Mouse (Mus musculus) T-helper 1 cell (primary cell): ENCODE data around the gene Maats1.

ENCODE experiments used
- in situ Hi-C: fragments of 300-600 bp; cut with MboI, MseI; formaldehyde crosslinking; loops from one replicate; pipeline ENCODE4 v1.15.1; 2025; ENCODE audit warnings: high pct_unique_total_duplicates

The Maats1 gene

DNA sequence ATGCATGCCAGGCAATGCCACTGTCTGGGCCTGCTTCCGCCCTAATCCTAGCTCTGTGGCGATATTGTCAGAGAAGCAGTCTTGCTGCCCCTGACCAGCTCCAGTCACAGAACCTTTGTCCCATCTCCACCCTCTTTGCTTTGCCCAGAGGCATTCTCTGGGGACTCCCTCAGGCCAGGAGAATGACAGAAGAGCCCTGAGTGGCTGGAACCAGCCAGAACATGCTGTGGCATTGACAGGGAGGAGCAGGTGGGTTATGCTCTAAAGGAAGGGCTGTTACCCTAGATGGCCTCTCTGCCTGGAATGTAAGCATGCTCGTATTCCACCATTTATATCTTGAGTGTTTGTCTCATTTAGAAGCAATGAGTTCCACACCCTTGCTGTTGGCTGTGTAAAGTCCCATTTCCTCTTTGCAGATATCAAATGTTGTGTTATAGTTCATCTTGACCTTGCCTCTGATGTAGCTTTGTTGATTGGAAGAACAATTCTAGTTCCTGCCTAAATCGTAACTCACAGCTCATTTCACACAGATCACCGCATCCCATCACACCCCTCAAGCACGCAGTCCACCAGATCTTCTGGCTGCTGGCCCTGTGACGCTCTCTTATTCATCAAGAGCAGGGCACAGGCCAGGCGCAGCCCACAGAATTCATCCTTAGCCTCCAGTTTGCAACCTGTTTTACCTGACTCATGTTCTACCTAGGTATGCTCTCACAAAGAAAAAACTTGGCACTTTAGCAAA lies 28.9 kb upstream of the Maats1 start:
- in situ Hi-C loops: no loop called here

- in situ Hi-C loops: no loop called here
Measured at GRCm38 (mm10) chr16:38369992-38370484, 28.1 kb upstream of the Maats1 start.

DNA sequence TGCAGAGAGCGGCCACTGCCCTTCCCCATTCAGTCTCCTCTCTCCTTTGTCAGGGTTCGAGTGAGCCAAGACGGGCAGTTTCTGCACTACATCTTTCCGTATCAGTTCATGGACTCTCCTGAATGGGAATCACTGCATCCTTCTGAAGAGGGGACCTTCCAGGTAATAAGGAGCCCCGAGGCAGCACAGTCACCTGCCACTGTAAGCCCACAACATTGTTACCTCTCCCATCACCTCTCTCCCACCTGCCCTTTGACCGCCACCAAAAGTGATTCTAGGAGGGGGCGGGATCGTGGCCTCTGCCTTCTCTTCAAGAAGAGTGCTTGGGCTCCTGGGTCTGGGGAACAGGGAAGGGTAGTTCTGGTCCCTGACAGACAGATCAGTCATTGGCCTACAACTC lies 27.5 kb upstream of the Maats1 start:
- in situ Hi-C loops: no loop called here

DNA sequence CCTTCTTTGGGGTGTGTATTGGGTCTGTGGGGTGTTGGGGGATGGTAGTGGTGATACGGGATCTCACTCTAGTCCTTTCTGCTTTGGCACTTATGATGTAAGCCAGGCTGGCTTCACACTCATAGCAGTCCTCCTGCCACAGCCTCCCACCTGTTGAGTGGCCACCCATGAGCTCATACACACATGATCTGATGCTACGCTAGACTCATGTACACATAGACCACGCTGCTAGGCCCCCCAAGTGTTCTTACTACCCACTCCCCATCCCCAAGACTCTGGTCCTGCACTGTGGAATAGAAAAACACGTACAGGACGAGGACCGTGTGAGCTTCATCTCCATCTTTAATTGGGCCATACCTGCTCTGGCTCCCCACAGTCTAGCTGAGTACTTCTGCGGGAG lies 27.1 kb upstream of the Maats1 start:
- in situ Hi-C loops: no loop called here

- in situ Hi-C loops: no loop called here
Measured at GRCm38 (mm10) chr16:38368336-38368735, 26.4 kb upstream of the Maats1 start.

- in situ Hi-C loops: no loop called here
Measured at GRCm38 (mm10) chr16:38366231-38366630, 24.3 kb upstream of the Maats1 start.

GRCm38 (mm10) chr16:38365390-38365789 lies 23.4 kb upstream of the Maats1 start:
- in situ Hi-C loops: no loop called here

DNA sequence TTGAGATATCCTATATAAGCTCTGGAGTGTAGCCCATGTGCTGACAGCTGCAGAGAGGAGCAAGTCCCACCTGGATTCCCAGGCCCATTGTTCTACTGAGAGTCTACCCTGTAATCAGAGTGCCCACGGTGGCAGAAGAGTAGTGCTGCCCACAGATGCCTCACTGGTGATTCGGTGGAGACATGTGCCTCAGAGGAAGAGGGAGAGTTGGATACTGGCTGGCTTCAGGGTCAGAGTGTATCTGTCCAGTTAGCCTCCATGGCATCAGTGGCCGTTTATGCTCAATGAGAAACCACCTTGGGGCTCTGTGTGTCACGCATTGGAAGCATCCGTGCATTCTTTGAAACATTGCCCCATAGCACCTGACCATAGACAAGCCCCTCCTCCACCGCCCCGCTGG lies 21.7 kb upstream of the Maats1 start:
- in situ Hi-C loops: no loop called here

GRCm38 (mm10) chr16:38363256-38363595 lies 21.3 kb upstream of the Maats1 start:
- in situ Hi-C loops: no loop called here

DNA sequence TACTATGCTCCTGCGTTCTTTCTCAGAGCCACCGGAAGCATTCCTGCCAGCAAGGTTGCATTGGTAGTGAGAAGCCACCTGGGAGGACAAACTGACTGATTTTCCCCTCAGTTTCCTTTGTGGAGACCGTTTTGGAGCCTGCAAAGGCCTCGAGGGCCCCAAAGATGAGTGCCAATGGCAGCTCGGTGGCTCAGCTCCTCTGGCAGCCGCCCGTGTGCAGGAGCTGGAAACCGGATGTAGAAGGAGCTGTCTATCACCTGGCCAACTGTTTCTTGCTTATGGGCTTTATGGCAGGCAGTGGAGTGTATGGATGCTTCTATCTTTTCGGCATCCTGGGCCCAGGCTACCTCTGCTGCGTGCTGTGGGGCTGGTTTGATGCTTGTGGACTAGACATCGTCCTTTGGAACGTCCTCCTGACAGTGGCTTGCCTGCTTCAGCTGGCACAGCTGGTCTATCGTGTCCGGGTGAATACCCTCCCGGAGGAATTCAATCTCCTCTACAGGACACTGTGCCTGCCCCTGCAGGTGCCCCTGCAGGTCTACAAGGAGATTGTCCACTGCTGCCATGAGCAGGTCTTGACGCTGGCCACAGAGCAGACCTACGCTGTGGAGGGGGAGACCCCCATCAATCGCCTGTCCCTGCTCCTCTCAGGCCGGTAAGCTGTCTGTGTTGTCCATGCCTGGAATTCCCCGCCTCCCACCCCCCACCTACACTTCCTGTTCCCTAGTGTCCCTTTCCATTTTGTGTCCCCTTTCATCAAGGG lies 20.7 kb upstream of the Maats1 start:
- in situ Hi-C loops: no loop called here

- in situ Hi-C loops: no loop called here
Measured at GRCm38 (mm10) chr16:38361933-38362332, 20.0 kb upstream of the Maats1 start, which contains the start of gene Popdc2. Gene Popdc2 (plus strand): TSS chr16:38362209.

- in situ Hi-C loops: no loop called here
Measured at GRCm38 (mm10) chr16:38360317-38360716, 18.4 kb upstream of the Maats1 start.

DNA sequence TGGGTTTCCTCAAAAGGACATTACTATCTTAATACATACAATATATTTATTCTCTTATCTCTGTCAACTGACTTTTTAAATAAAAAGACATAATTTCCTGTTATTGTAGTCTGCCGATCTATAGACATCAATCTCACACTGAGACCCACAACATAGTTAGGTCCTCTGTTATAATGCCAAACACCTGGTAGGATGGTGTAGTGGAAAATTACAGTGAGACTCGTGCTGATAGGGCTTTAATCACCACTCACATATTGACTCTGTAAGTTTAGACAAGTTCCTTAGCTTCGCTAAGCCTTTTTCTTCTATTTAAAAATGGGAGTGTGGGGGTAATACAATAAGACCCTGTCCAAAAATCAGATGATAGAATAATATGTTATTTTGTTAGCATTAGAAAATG lies 17.9 kb upstream of the Maats1 start:
- in situ Hi-C loops: no loop called here

GRCm38 (mm10) chr16:38359241-38359640 lies 17.3 kb upstream of the Maats1 start:
- in situ Hi-C loops: no loop called here

DNA sequence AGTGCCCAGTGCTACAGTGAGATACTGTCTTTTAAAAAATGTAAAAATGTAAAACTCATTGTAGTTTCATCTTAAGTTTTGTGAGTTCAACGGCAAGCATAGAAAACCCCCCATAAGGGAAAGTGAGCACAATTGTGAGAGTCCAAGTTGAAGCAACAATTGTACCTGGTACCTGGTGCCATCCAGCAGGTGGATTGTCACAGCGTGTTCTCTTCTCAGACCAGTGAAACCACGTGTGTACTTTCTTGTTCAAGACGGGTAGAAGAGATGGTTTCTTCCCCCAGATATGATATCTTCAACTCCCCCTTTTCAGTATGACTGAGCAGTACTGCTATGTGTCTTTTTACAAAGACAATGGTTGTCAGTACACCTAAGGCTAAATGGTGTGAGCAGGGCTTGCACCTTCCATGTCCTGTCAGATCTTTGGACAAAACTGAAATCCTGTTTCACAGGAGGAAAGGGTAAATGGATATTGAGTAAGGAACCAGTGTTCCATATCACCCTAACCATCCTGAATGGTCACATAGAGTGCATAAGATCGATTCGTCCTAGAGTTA lies 16.4 kb upstream of the Maats1 start:
- in situ Hi-C loops: no loop called here

DNA sequence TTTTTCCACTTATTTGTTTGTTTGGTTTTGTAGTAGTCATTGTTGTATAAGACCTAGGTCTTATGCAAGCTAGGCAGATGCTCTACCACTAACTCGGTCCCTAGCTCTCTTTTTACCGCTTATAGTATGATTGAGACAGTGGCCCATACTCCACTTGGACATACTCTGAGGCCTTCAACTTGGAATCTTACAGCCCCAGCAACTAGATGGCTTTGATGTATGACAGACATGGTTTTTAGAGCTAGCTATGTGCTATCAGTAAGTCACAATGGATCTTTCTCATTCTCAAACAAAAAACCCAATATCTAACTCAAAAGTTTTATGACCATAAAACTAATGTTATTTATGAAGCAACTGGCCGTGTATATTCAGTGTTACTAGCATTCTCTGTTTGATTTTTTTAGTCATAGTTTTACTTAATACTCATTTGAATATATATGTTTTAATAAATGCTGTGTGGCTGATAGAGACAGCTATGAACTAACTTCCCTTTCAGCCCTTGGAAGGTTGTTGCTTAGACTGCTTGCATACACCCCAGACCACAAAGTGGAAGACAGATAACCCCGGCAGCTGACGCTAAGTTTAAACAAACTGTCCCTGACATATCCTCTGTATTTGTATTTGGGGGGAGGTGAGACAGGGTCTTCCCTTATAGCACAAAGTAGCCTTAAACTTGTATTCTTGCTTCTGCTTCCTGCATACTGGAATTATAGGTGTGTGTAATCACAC lies 12.4 kb upstream of the Maats1 start:
- in situ Hi-C loops: no loop called here

DNA sequence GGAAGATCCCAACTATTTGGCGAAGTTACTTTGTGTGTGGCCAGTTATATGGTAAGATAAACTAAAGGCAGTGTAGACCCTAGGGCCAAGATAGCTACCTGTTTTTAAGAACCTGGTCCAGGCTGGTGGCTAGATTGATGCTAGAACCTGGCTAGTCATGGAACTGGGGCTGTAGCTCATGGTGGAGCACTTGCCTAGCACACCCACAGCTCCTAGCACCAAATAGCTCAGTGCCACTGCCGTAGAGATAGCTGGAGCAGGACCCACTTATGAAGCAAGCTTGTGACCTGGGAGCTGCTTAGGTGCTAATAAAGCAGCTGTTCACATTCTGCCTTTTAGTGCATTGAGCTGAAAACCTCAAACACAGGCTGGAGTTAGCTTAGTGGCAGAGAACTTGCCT lies 11.7 kb upstream of the Maats1 start:
- in situ Hi-C loops: no loop called here

DNA sequence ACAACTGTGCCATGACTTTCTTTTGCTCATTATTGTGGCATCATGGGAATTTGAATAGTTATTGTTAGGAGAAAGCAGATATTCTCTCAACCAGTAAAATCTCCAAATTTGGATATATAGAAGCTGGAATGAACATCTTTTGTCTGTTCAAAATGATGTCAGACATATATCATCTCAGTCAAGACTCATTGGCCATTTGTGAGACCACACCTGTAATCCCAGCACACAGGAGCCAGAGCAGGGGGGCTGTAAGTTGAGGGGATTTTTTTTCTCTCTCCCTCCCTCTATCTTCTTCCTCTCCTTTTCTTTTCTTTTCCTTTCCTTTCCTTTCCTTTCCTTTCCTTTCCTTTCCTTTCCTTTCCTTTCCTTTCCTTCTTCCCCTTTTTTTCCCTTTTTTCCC lies 10.9 kb upstream of the Maats1 start:
- in situ Hi-C loops: no loop called here

DNA sequence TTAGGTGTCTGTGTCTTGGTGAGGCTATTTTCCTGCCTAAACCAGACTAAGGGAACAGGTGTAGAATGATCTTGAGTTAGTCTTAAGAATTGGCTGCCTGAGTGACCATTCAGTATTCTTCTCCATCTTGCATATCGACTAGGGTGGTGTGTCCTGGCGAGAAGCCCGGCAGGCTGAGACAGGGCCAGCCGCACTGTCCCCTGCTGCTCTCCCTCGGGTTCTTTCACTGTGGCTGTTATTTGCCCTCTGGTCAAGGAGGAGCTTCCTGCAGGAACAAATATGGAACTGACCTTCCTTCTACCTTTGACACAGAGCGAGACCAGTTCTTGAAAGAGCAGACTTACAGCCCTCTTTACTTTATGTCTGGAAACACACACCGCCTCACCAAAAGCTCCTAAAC lies 10.1 kb upstream of the Maats1 start:
- in situ Hi-C loops: no loop called here

DNA sequence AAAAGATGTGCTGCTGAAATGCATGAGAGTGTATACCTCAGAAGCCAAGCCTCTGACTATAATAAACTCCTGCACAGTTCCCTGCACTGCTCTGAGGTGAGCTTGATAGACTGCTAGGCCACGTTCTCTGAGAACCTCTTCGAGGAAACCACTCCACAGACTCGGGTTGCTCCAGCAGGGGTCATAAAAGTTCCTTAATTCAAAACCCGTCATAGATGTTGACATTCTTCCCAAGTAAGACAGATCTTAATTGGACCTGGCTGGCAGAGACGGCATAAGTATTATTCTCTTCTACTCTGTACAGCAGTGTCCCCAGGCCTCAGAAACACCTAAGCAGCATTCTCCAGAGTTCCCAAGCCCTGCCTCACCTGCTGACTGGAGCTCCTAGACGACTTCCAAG lies 9.0 kb upstream of the Maats1 start:
- in situ Hi-C loops: no loop called here

DNA sequence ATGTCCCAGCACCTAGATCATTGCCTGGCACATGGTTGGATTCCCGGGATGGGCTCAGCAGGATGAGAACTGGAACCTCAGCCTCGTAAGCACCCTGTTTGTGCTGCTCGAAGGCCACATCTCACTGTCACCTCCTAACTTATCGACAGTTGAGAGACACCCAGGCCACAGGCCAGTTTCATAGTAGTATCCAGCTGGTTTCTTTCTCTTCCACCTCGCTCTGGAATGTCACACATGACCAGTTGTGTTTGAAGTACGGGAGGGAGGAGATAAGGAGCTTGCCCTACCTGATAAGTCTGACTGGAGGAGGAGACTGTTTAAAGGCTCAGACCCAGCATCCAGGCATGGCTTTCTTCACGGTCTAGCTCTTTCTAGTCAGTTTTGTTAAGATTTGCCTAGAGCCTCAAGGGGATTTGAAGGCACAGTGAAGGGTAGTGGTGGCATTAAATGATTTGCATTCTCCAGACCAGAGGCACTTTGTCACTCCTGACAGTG lies 8.5 kb upstream of the Maats1 start:
- in situ Hi-C loops: no loop called here

DNA sequence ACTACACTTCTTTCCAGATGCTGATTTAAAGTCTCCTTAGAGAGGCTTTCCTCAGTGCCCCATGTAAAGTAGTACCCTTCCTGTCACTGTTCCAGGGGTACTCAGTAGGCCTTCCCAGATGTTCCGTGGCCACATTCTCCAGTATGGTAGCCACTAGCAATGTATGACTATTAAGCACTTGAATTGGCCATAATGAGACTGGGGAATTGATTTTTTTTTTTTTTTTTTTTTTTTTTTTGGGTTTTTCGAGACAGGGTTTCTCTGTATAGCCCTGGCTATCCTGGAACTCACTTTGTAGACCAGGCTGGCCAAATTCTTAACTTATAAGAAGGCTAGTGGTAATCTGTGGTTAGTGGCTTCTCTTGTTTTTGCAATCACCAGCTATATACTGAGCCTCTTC lies 7.9 kb upstream of the Maats1 start:
- in situ Hi-C loops: loop anchor here (5.0 kb wide), 1 partner anchor 132 kb away; no protein-coding TSS in a partner anchor
